Mouse (Mus musculus): Measurements from ENCODE around the gene Gm17606. TPM values are rescaled to one million over a fixed set of nuclear protein-coding genes. Genes with fewer than 3 reads are reported as not detected.

The Gm17606 gene
- polyA plus RNA-seq, 1 experiment from 2014 or later = not detected

GRCm38 (mm10) chr14:54678657-54679304 is 38.0 kb downstream of the Gm17606 start:
- Histone ChIP-seq H3K9me3 (no peaks in the 10 kb centered on the region), H3K27me3 (replicated peaks) (no peaks in the 10 kb centered on the region), H3K36me3 (peaks cover 20% of the 10 kb centered on the region; the same call in 1 of the 2 replicates), H3K9ac (no peak overlapping the region), H3K4me2 (replicated peaks) (no peak overlapping the region), H3K27ac (no peak overlapping the region), H3K4me3 (replicated peaks) (no peak overlapping the region), H3K4me1 (replicated peaks) (no peaks in the 10 kb centered on the region)
- ATAC-seq = no peak
- WGBS = 79% methylated on average over 16 of the region's 16 CpGs

GRCm38 (mm10) chr14:54682396-54682795 is 41.6 kb downstream of the Gm17606 start:
- Histone ChIP-seq H3K9ac (no peak overlapping the region), H3K4me2 (replicated peaks) (no peak overlapping the region), H3K9me3 (no peaks in the 10 kb centered on the region), H3K36me3 (peaks cover 8% of the 10 kb centered on the region; the same call in 1 of the 2 replicates), H3K4me1 (replicated peaks) (peaks cover 3% of the 10 kb centered on the region; the same call in 1 of the 2 replicates), H3K4me3 (replicated peaks) (no peak overlapping the region), H3K27ac (no peak overlapping the region), H3K27me3 (replicated peaks) (no peaks in the 10 kb centered on the region)
- ATAC-seq = no peak
- WGBS = 91% methylated on average over 3 of the region's 3 CpGs

DNA sequence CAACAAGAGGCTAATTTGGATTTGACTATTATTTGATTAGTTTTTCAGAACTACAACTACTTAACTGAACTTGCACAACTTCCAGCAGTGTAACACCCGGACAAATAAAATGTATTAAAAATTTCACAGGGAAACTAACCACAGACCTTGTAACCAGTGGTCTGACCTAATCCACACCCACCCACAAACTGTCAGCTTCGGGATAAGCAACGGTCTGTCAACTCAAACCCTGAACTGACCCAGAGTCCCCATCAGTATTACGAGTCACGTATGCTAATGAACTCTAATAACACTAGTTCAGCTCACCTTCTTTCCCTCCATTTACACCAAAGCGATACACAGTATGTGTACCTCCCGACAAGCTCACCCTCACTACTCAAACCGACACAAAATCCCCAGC is 44.7 kb downstream of the Gm17606 start:
- no peak for ATAC-seq
- Histone ChIP-seq H3K4me1 (replicated peaks) (peaks cover 9% of the 10 kb centered on the region; the same call in 1 of the 2 replicates), H3K36me3 (0 out of 2 replicates have a peak, but pooled peaks cover 4% of the 10 kb centered on the region), H3K27me3 (replicated peaks) (no peaks in the 10 kb centered on the region), H3K4me3 (replicated peaks) (peak overlapping the region; percentile 82), H3K27ac (peak overlapping the region; percentile 97), H3K9me3 (no peaks in the 10 kb centered on the region), H3K9ac (peak overlapping the region; percentile 96), H3K4me2 (replicated peaks) (peak overlapping the region; percentile 72)
- WGBS = 8% methylated on average over 8 of the region's 8 CpGs

DNA sequence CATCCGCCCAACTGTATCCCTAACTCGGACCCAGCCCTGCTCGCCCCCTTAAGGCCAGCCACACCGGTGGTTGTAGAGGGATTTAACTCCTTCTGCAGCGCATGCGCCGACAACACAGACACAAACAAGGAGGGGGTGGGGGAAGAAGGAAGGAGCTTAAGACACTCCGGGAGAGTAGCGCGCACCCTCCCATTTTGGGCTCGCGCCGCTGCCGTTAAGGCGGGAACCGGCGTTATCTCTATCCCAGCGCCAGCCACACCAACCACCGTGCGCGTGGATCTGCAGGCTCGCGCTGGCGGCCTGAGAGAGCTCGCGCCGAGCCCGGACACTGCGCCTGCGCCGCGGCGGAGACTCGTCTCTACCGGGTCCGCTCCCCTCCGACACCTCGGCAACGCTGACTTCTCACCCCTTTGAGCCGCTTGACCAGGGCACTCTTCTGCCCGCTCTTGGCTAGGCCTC is 45.3 kb downstream of the Gm17606 start, which contains the start of gene 1700123O20Rik:
Gene 1700123O20Rik, plus strand, starts transcription at position 154 of the 459 bp plus-strand sequence.
- peak; percentile 79 for ATAC-seq
- H3K4me3 ChIP-seq (replicated peaks) = peak within 1 kb of the TSS; percentile 82
- peaks cover 4% of the 10 kb centered on the region; the same call in 1 of the 2 replicates for H3K36me3 ChIP-seq
- peak within 1 kb of the TSS; percentile 72 for H3K4me2 ChIP-seq (replicated peaks)
- no peaks in the 10 kb centered on the region for H3K9me3 ChIP-seq
- peak within 1 kb of the TSS; percentile 97 for H3K27ac ChIP-seq
- no peaks in the 10 kb centered on the region for H3K27me3 ChIP-seq (replicated peaks)
- under 1% methylated on average over 39 of the region's 41 CpGs for WGBS
- H3K4me1 ChIP-seq (replicated peaks) = peaks cover 9% of the 10 kb centered on the region; the same call in 1 of the 2 replicates
- peak within 1 kb of the TSS; percentile 96 for H3K9ac ChIP-seq

- under 1% methylated on average over 44 of the region's 44 CpGs for WGBS
- peak within 1 kb of the TSS; percentile 82 for H3K4me3 ChIP-seq (replicated peaks)
- peaks cover 4% of the 10 kb centered on the region; the same call in 1 of the 2 replicates for H3K36me3 ChIP-seq
- no peaks in the 10 kb centered on the region for H3K9me3 ChIP-seq
- peak; percentile 98 for ATAC-seq
- peaks cover 9% of the 10 kb centered on the region; the same call in 1 of the 2 replicates for H3K4me1 ChIP-seq (replicated peaks)
- H3K27ac ChIP-seq = peak within 1 kb of the TSS; percentile 97
- no peaks in the 10 kb centered on the region for H3K27me3 ChIP-seq (replicated peaks)
- H3K9ac ChIP-seq = peak within 1 kb of the TSS; percentile 96
- peak within 1 kb of the TSS; percentile 72 for H3K4me2 ChIP-seq (replicated peaks)
Measured at GRCm38 (mm10) chr14:54686522-54687143, 45.9 kb downstream of the Gm17606 start, which contains the start of gene Acin1. Gene Acin1 (minus strand): TSS chr14:54686931.

DNA sequence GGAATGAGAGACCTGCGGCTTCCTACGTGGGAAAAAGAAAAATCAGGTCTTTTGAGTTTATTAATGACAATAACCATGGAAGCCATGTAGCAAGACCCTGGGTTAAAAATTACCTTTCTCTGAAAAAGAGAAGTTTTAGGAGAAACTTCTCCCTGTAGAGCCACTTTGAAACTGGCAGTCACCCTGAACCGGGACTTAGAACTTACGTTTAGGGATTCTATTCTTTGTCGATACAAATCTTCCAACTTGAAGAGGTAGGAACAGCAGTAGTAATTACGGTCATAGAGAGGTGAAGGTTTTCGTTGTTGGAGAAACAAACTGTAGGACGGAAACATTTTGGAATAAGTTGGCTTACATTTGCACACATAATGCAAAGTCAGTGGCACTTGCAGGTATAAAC is 46.5 kb downstream of the Gm17606 start:
- Histone ChIP-seq H3K27ac (peak overlapping the region; percentile 97), H3K4me3 (replicated peaks) (peak overlapping the region; percentile 82), H3K4me1 (replicated peaks) (peaks cover 9% of the 10 kb centered on the region; the same call in 1 of the 2 replicates), H3K36me3 (peaks cover 4% of the 10 kb centered on the region; the same call in 1 of the 2 replicates), H3K4me2 (replicated peaks) (peak overlapping the region; percentile 61), H3K9ac (peak overlapping the region; percentile 65), H3K27me3 (replicated peaks) (no peaks in the 10 kb centered on the region), H3K9me3 (no peaks in the 10 kb centered on the region)
- 3% methylated on average over 8 of the region's 8 CpGs for WGBS
- ATAC-seq = no peak

GRCm38 (mm10) chr14:54695042-54695441 is 54.3 kb downstream of the Gm17606 start:
- H3K4me2 ChIP-seq (replicated peaks) = no peak overlapping the region
- no peak overlapping the region for H3K4me3 ChIP-seq (replicated peaks)
- peaks cover 12% of the 10 kb centered on the region; the same call in 1 of the 2 replicates for H3K36me3 ChIP-seq
- H3K27me3 ChIP-seq (replicated peaks) = no peaks in the 10 kb centered on the region
- H3K4me1 ChIP-seq (replicated peaks) = no peaks in the 10 kb centered on the region
- H3K9ac ChIP-seq = no peak overlapping the region
- ATAC-seq = peak; percentile 86
- no peaks in the 10 kb centered on the region for H3K9me3 ChIP-seq
- H3K27ac ChIP-seq = no peak overlapping the region; the same call in 1 of the 2 replicates
- WGBS = 56% methylated on average over 6 of the region's 6 CpGs

DNA sequence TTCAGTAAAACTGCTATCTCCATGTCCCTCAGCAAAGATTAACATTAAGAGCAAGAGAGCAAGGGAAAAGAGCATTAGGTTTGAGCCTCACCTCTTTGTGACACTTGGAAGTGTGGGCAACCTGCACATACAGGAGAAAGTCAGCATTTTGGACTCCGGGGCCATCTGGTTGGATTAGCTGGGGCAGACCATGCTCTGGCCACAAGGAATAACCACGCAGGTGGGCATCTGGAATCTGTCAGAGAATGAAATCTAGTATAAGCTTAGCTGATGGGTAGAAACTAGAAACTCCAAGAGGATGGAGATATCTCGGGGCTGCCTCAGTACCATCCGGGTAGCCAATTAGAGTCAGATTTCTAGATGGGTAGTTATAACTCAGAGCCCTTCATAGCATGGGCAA is 56.0 kb downstream of the Gm17606 start:
- Histone ChIP-seq H3K9me3 (no peaks in the 10 kb centered on the region), H3K27me3 (replicated peaks) (no peaks in the 10 kb centered on the region), H3K36me3 (0 out of 2 replicates have a peak, but pooled peaks cover 12% of the 10 kb centered on the region), H3K4me3 (replicated peaks) (no peak overlapping the region), H3K9ac (no peak overlapping the region), H3K4me1 (replicated peaks) (no peaks in the 10 kb centered on the region), H3K4me2 (replicated peaks) (no peak overlapping the region), H3K27ac (no peak overlapping the region)
- ATAC-seq = no peak
- 76% methylated on average over 4 of the region's 4 CpGs for WGBS

MicroRNA genes within 50 kb of the gene (microRNA counts, 519-probe panel; counts per million panel counts)
- microRNA mmu-miR-686 = 97.1 counts per million, percentile 29 among the panel's probes with 10 or more counts

Other genes with a start within 250 kb of the Gm17606 start
- 51.0 and 56.3 TPM in 2 replicates for gene Slc7a7, start 223.2 kb upstream of the Gm17606 start, polyA plus RNA-seq (2015; fragmentation: Nextera tagmentation; extraction: Ambion mirVana)
- 270 and 308 TPM in 2 replicates for gene Mrpl52, start 214.0 kb upstream of the Gm17606 start, polyA plus RNA-seq (2015; fragmentation: Nextera tagmentation; extraction: Ambion mirVana)
- 110 and 112 TPM in 2 replicates for gene Mmp14, start 209.3 kb upstream of the Gm17606 start, polyA plus RNA-seq (2015; fragmentation: Nextera tagmentation; extraction: Ambion mirVana)
- 57.2 and 60.6 TPM in 2 replicates for gene Lrp10, start 176.8 kb upstream of the Gm17606 start, polyA plus RNA-seq (2015; fragmentation: Nextera tagmentation; extraction: Ambion mirVana)
- gene Rem2, start 164.9 kb upstream of the Gm17606 start, polyA plus RNA-seq (2015; fragmentation: Nextera tagmentation; extraction: Ambion mirVana) = 1.6 and 1.9 TPM in 2 replicates
- 78.0 and 80.0 TPM in 2 replicates for gene Prmt5, start 123.4 kb upstream of the Gm17606 start, polyA plus RNA-seq (2015; fragmentation: Nextera tagmentation; extraction: Ambion mirVana)
- gene Haus4, start 86.3 kb upstream of the Gm17606 start, polyA plus RNA-seq (2015; fragmentation: Nextera tagmentation; extraction: Ambion mirVana) = 53.9 and 57.2 TPM in 2 replicates
- gene Ajuba, start 63.4 kb upstream of the Gm17606 start, polyA plus RNA-seq (2015; fragmentation: Nextera tagmentation; extraction: Ambion mirVana) = 18.2 and 19.0 TPM in 2 replicates
- gene 4931414P19Rik, start 35.0 kb upstream of the Gm17606 start, polyA plus RNA-seq (2015; fragmentation: Nextera tagmentation; extraction: Ambion mirVana) = 6.0 and 8.2 TPM in 2 replicates
- 360 and 408 TPM in 2 replicates for gene Psmb5, start 22.9 kb upstream of the Gm17606 start, polyA plus RNA-seq (2015; fragmentation: Nextera tagmentation; extraction: Ambion mirVana)
- not detected in 2 replicates for gene Psmb11, start 19.5 kb upstream of the Gm17606 start, polyA plus RNA-seq (2015; fragmentation: Nextera tagmentation; extraction: Ambion mirVana)
- 2.8 and 3.0 TPM in 2 replicates for gene Cdh24, start 412 bp downstream of the Gm17606 start, polyA plus RNA-seq (2015; fragmentation: Nextera tagmentation; extraction: Ambion mirVana)
- gene 1700123O20Rik, start 45.3 kb downstream of the Gm17606 start, polyA plus RNA-seq (2015; fragmentation: Nextera tagmentation; extraction: Ambion mirVana) = 83.7 and 84.8 TPM in 2 replicates
- 105 and 107 TPM in 2 replicates for gene Acin1, start 46.0 kb downstream of the Gm17606 start, polyA plus RNA-seq (2015; fragmentation: Nextera tagmentation; extraction: Ambion mirVana)
- 0.11 and 0.15 TPM in 2 replicates for gene Gm29776, start 57.9 kb downstream of the Gm17606 start, polyA plus RNA-seq (2015; fragmentation: Nextera tagmentation; extraction: Ambion mirVana)
- gene Cebpe, start 71.2 kb downstream of the Gm17606 start, polyA plus RNA-seq (2015; fragmentation: Nextera tagmentation; extraction: Ambion mirVana) = 0.19 and 0.21 TPM in 2 replicates
- 30.9 and 33.0 TPM in 2 replicates for gene Slc7a8, start 141.0 kb downstream of the Gm17606 start, polyA plus RNA-seq (2015; fragmentation: Nextera tagmentation; extraction: Ambion mirVana)
- not detected in 2 replicates for gene Rnf212b, start 173.2 kb downstream of the Gm17606 start, polyA plus RNA-seq (2015; fragmentation: Nextera tagmentation; extraction: Ambion mirVana)
- 6.2 and 6.9 TPM in 2 replicates for gene Homez, start 230.0 kb downstream of the Gm17606 start, polyA plus RNA-seq (2015; fragmentation: Nextera tagmentation; extraction: Ambion mirVana)
- 2.3 TPM in 2 replicates for gene Ppp1r3e, start 236.6 kb downstream of the Gm17606 start, polyA plus RNA-seq (2015; fragmentation: Nextera tagmentation; extraction: Ambion mirVana)
- 3.6 and 4.7 TPM in 2 replicates for gene Bcl2l2, start 242.4 kb downstream of the Gm17606 start, polyA plus RNA-seq (2015; fragmentation: Nextera tagmentation; extraction: Ambion mirVana)
- 0.34 and 0.35 TPM in 2 replicates for gene Gm20521, start 242.5 kb downstream of the Gm17606 start, polyA plus RNA-seq (2015; fragmentation: Nextera tagmentation; extraction: Ambion mirVana)